Mouse (Mus musculus) erythroid progenitor cell, adult 5-6 weeks (primary cell): ENCODE measurements around the gene Atp11c. TPM values are rescaled to one million over a fixed set of nuclear protein-coding genes. Genes with fewer than 3 reads are reported as not detected.

Source experiments
- ATAC-seq: replicated peaks from 2 replicates; pipeline ENCODE4 v1.8.0; 2016; ENCODE audit warnings: moderate number of reproducible peaks, mild to moderate bottlenecking, moderate TSS enrichment, inconsistent platforms; ENCODE audit not compliant: poor library complexity, low FRiP score, severe bottlenecking
- total RNA-seq, 2 experiments: library from RNA; stranded (forward) in 1 of 2; stranded (reverse) in 1 of 2; fragments of 150-400 nt in 1 of 2; fragments of 186-747, 209-891 nt in 1 of 2; gene quantifications; 2 replicates each; pipeline versions ENCODE4 v1.2.3 to v1.2.4; 2015 to 2017; ENCODE audit warnings: low replicate concordance in 2 of 2

Atp11c gene
- total RNA-seq, 2 experiments from 2014 or later = 88.4 to 97.0 TPM

DNA sequence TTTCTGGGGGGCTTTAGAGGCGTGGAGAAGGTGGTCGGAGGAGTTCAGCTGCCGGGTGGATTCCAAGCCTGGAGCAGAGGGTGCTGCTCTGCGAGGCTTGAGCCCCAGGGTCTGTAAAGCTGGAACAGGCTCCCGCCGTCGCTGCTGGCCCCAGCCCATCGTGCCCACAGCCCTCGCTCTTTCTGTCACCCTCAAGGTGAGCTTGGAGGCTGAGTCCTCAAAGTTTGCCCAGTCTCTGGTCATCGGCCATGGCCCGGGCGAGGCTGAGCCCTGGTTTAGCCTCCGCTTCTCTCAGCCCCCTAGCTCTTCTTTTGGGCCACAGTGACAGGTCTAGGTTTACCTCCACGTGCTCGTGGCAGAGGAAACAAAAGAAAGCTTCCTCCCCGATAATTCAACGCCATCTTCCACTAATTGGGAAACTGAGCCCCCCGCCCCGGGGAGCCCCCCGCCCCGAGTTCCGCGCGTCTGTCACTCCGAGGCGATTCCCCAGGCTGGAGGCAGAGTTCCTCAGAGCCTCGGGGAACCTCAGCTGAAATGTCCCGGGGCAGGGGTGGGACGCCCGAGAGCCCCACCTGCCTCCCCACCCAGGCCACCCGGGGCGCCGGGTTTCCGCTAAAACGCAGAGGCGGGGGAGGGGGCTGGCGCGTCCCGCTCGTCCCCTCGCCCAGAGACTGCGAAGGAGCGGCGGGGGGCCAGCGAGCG lies 189.3 kb downstream of the Atp11c start:
- ATAC-seq = no peak

DNA sequence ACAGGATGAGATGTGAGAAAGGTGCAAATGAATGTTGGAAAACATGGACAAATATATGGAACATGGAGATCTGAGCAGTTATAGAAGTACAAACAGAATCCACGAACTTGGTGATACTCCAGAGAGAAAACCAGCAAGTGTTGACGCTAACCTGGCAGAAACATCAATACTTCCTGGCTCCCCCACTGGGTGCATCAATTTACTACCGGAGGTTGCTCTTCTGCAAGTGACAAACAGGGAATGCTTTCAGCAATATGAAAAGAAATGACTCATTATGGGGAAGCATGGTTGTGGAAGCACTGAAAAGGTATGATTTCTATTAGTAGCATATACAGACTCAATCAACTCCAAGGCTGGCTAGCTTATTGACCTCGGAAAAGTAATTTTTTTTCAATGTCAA lies 198.2 kb downstream of the Atp11c start:
- ATAC-seq = no peak

DNA sequence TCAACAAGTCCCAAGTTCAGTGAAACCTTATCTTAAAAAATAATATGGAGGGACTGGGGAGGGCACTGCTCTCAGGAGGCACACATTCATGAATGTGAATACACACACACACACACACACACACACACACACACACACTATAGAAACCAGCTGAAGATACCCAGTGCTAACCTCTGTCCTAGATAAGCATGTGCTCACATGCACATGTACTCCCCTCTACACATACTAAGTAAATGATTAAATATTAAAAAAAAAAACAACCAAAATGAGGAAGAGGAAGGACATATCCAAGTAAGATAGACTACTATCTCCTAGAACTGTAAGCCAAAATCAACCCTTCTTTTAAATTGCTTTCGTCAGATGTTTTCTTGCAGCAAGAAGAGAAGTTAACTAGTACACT lies 205.6 kb downstream of the Atp11c start:
- no peak for ATAC-seq

DNA sequence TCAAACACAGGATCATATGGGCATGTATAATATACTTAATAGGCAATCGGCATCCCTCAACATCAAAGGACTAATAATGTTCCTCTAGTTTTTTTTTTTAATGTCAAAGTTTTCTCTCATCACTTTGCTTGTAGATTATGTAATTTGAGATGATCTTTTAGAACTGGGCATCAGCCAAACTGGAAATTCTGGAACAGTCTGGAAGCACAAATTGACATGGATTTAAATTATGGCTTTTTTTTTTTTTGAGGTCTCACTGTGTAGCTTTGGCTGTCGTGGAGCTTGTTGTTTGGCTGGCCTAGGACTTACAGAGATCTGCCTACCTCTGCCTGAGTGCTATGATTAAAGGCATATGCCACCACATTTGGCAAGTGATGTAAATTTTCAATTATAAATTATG lies 210.8 kb downstream of the Atp11c start:
- ATAC-seq = no peak

DNA sequence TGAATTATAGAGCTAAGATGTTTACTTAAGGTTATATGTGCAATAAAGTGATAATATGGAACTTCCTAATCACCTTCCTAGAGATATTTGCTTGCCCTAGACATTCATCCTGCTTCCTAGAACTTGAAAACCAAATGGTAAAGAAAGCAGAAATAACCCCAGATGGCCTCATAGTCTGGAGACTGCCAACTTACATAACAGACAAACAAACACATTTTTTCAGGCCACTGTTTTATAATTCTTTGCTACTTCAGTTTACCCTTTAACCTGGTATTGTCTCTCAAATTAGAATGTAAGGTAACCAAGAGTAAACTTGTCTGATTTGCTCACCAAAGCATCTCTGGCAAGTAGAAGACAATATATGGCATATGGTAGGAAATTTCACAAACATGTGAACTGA lies 212.1 kb downstream of the Atp11c start:
- ATAC-seq = no peak

DNA sequence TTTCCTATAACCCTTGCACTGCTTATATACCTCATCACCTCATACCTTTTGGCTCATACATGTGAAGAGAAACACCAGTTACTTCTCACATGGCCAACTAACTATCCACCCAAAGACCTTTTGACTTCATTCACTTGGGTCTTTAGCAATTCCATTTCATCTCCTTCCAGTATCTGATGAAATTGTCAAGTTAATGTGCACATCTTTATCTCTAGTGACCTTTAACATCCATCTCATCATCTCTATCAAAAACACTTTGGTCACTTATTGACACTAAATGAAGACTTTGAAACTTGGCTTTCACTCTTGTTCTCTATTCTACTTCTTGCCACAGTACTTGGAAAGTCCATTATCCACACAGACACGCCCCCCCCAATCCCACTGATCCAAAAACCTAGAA lies 243.8 kb downstream of the Atp11c start:
- no peak for ATAC-seq

DNA sequence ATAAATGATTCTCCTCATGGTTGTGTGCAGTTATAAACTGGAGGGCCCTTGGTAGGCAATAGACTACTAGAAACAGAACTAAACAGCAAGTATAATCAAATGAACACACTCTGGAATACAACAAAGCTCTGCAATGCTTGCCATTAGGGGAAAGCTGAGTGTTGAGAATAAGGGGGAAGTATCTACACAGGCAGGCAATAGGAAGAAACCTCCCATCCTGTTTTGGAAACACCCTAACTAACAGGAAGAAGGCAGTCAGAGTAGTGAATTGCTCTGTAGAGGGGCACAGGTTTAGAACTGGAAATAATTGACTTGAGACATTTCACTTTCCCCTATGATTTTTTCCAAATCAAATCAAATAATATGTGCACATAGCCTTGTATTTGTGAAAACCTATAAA lies 247.1 kb downstream of the Atp11c start:
- ATAC-seq = no peak

DNA sequence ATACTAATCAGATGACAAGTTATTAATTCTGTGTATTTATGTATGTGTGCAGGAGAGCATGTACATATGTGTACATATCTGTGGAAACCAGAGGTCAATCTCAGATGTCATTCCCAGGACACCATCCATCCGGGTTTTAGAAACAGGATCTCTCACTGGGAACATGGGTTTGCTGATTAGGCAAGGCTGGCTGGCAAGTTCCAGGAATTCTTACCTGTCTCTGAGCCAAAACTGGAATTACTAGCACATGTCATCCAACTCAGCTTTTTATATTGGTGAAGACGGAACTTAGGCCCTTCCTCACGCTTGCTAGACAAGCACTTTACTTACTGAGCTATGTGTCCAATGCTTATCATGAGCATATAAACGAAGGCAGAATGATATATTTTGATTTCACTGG lies 247.5 kb downstream of the Atp11c start:
- ATAC-seq = no peak

DNA sequence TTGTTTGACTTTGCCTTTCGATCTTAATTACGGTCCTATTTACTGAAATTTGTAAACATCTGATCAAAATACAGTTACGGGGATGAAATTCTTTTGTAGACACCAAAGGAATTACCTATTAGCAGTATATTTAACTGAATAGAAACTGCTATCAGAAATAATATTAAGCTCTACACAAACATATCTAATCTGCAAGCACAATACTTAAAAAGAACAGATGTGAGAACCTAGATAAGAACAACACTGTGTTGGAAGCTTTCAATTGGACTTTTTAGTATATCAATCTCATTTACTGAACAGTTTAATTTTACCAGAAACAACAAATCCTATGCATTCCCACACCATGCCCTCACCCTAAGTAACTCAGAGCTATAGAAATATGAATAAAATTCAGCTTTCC lies 262.8 kb downstream of the Atp11c start:
- ATAC-seq = no peak

DNA sequence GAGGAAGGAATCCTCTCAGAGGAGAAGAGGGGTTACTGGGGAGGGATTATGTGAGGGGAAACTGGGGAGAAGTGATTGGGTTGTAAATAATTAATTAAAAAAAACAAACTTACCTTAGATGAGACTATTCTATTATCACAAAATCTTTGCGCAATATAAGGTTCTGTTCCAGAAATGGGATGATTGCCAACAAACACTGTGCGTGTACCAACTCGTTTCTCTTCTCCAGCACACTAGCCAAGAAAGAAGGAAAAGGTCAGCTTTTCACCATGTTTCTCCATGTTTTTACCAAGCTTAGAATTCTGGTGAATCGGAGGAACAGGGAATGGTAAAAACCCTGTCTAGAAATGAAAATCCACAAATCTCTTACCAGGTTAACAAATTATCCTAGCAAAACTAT lies 271.2 kb downstream of the Atp11c start:
- no peak for ATAC-seq

DNA sequence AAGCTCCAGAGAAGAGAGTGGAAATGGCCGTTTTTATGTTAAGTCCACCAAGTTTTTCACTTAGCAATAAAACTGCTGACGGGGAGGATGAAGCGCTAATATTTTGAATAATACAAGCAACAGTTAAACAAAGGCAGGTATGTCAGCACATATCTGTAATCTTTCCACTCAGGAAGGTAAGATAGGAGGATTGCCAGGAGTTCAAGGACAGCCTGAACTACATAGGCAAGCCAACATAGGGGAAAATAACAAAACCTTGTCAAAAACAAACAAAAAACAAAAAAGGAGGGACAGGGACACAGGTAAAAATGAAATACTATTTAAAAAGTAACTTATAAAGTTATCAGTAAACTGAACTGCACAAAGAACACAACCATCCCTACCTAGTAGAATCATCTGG lies 274.8 kb downstream of the Atp11c start:
- ATAC-seq = no peak

DNA sequence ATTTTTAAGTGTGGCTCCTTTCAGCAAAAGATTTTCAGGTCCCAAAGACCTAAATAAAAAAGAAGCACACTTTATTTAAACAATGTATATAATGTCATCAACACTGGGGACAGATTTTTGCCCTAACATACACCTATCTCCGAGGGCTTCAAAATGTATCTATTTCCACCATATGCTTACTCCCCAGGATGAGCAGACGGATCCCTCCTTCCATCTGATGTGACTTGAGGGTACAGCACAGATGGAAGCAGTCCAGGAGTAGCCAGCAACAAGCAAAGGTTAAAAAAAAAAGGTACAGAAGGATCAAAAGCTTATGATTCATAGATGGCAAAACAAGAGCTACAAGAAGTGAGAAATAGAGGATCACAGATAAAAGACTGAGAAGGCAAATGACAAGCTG lies 300.2 kb downstream of the Atp11c start:
- no peak for ATAC-seq

DNA sequence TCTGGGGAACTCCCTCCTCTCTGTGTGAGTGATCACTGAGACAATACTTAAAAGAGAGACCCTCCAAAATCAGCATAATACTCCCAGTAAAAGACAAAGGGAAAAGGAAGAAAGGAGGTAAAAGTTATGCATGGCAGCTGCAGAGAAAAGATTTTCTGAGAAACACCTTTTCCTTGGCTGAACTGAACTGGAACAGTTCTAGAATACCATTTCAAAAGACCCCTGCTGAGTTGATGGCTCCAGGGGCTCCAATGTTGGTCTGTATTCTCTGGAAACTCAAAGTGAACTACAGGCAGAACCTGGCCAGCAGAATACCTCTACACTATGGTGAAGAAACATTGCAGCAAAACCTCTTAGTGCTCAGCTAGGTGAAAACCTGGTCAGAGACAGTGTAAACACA lies 337.2 kb downstream of the Atp11c start:
- ATAC-seq = no peak

DNA sequence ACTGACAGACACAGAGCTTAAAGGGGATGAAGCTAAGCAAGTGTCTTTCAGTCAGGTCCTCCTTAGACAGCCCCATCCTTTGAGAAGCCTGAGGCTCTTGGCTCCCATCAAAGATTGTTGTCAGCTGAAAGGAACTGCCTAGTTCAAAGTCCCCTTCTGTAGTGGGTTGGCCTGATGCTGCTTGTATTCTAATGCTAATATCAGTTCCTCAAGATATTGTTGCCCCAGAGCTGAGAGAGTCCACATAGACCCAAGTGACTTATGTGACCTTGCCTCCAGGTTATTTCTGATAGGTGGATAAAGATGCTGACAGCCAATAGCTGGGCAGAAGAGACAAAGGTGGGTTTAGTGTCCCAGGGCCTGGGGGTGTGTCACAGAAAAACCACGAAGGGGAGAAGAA lies 404.8 kb downstream of the Atp11c start:
- no peak for ATAC-seq

DNA sequence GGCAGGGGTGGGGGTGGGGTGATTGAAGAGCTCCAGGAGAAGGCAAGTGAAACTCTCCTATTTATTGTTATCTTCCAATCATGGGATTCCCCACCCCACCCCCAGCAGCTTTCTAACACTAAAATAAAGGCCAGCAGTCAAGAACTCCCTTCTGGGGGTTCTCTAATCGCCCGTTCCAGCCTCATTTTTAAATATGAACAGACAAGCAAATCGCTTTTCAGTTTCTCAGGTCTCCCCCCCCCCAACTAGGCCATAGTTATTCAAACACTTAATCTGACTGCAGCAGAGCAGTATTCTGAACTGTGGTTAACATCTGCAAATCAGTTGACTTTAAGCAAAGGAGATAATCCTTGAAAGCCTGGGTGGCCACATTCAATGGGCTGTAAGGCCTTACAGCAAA lies 409.9 kb downstream of the Atp11c start:
- ATAC-seq = no peak

DNA sequence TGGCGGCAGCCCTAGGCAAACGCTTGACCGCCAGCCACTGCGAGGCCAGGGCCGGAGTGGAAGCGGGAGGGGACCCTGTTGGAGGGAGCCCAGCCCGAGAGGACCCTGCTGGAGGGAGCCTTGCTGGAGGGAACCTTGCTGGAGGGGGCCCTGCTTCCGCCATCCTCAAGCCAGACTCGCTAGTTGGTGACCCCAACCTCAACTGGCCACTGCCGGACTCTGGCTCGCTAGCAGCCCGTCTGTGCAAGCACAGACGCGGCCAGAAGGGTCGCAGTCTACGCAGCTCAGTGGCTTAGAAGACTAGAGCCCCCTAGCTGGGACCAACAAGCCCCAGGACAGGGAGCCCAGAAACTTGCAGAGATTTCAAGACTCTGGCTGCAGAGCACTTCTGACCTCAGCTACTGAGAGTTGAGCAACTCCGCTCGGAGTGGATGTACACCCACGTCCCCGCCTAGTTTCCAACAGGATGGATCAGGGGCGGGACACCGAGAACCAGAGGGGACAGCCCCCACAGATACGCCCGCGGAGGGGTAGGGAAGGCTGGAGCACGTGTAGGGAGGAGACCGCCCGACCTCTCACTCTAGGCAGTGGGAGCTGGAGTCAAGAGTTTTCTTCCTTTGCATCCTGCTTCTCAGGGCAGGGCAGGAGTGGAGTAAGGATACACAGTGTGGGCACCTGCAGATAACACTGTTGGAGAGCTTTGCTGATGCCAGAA lies 413.6 kb downstream of the Atp11c start, which contains the start of gene Mcf2:
Mcf2 (minus strand) TSS at position 346 of the 715 bp plus-strand sequence.
- ATAC-seq = no peak

DNA sequence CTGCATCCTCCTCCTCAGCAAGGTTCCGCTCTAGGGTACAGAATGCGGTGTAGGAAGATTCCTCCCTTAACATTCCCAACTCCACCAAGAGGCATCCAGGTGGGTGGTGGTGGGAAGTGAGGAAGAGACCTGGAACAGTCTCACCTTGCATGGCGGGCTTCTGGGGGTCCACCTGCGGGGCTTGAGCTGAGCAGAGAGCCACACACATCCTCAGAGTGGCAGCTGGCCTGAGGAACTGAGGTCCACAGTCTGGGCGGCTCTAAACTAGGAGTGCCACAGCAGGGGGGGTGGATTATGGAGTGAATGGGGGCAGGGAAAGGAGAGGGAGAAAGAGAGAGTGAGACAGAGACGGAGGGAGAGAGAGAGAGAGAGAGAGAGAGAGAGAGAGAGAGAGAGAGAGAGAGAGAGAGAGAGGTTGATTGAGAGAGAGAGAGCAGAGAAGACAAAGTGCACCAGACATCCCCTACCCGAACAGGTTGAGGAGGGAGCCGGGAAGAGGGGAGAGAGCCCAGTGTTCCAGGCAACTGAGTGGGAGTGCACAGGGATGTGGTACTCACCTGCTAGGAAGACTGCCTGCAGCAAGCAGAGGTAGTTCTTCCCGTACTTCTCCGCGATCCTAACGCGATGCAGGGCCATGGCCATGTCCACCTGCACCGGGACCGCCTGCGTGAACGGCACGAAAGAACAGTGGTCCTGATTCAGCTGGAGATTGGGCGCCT lies 414.3 kb downstream of the Atp11c start:
- ATAC-seq = no peak
